Mouse (Mus musculus) forebrain, embryonic 15.5 days (tissue): ENCODE measurements around the gene Iqcf5. TPM values are rescaled to one million over a fixed set of nuclear protein-coding genes. Genes with fewer than 3 reads are reported as not detected.

Experiments used
- ATAC-seq: fragments of 200-750 bp; cut with Nextera tagmentation; replicated peaks from 2 replicates; pipeline ENCODE4 v1.8.0; 2017; ENCODE audit warnings: mild to moderate bottlenecking, moderate TSS enrichment, moderate library complexity
- H3K27ac ChIP-seq: fragments of 300-500 bp; sonication (generic); replicated peaks from 2 replicates; pipeline ENCODE4 v1.5.1; 2015; ENCODE audit warnings: mild to moderate bottlenecking, inconsistent platforms
- H3K27me3 ChIP-seq: fragments of 300-500 bp; sonication (generic); 2 replicates; pipeline ENCODE4 v1.6.1; 2015; ENCODE audit warnings: inconsistent platforms
- H3K36me3 ChIP-seq: fragments of 300-500 bp; sonication (generic); 2 replicates; pipeline ENCODE4 v1.6.1; 2015; ENCODE audit warnings: mild to moderate bottlenecking, inconsistent platforms
- H3K4me1 ChIP-seq: fragments of 300-500 bp; sonication (generic); 2 replicates; pipeline ENCODE4 v1.6.1; 2015; ENCODE audit warnings: inconsistent platforms
- H3K4me2 ChIP-seq: fragments of 300-500 bp; sonication (generic); replicated peaks from 2 replicates; pipeline ENCODE4 v1.6.1; 2015; ENCODE audit warnings: mild to moderate bottlenecking, inconsistent platforms
- H3K4me3 ChIP-seq: fragments of 300-500 bp; sonication (generic); 2 replicates; pipeline ENCODE4 v1.5.1; 2015; ENCODE audit warnings: mild to moderate bottlenecking, inconsistent platforms
- H3K9ac ChIP-seq: fragments of 300-500 bp; sonication (generic); replicated peaks from 2 replicates; pipeline ENCODE4 v1.6.1; 2015; ENCODE audit warnings: mild to moderate bottlenecking, inconsistent platforms
- H3K9me3 ChIP-seq: fragments of 300-500 bp; sonication (generic); 2 replicates; pipeline ENCODE4 v1.6.1; 2016; ENCODE audit warnings: inconsistent platforms
- WGBS: fragments of 180-500 bp; shearing (Covaris S2); methylation state at CpG from one replicate; pipeline ENCODE4 v1.1.7; 2015; ENCODE audit warnings: mixed read lengths; 5-methylcytosine and 5-hydroxymethylcytosine counted together
- polyA plus RNA-seq: library from polyadenylated mRNA; unstranded; fragments of >200 nt; fragmentation: Nextera tagmentation; extraction: Ambion mirVana; gene quantifications from 2 replicates; pipeline ENCODE4 v1.2.1, GENCODE M21; 2015

Iqcf5 gene
- polyA plus RNA-seq, 1 experiment from 2014 or later: not detected

- 8% methylated on average over 6 of the region's 6 CpGs for WGBS
- H3K4me1 ChIP-seq: peaks cover 32% of the 10 kb centered on the region
- no peak overlapping the region for H3K4me2 ChIP-seq
- H3K36me3 ChIP-seq: no peaks in the 10 kb centered on the region
- no peak overlapping the region for H3K9ac ChIP-seq
- H3K4me3 ChIP-seq: no peak overlapping the region
- no peaks in the 10 kb centered on the region for H3K27me3 ChIP-seq
- H3K27ac ChIP-seq: no peak overlapping the region
- no peak for ATAC-seq
- no peaks in the 10 kb centered on the region for H3K9me3 ChIP-seq
Observed at GRCm38 (mm10) chr9:106474456-106474855, 39.9 kb upstream of the Iqcf5 start.

- ATAC-seq: no peak
- no peak overlapping the region for H3K4me2 ChIP-seq
Observed at GRCm38 (mm10) chr9:106475046-106475445, 39.3 kb upstream of the Iqcf5 start.

GRCm38 (mm10) chr9:106475663-106476001 is 38.7 kb upstream of the Iqcf5 start, which contains the start of gene Rrp9:
TSS of gene Rrp9 (plus strand) at chr9:106475963.
- Histone ChIP-seq H3K27ac (peak within 1 kb of the TSS; percentile 40; the same call in 1 of the 2 replicates), H3K4me3 (peak within 1 kb of the TSS; percentile 67), H3K27me3 (no peaks in the 10 kb centered on the region), H3K4me1 (peaks cover 32% of the 10 kb centered on the region), H3K9me3 (no peaks in the 10 kb centered on the region), H3K9ac (0 out of 2 replicates have a peak within 1 kb of the TSS, but pooled peaks have one; percentile 1), H3K36me3 (no peaks in the 10 kb centered on the region), H3K4me2 (peak within 1 kb of the TSS; percentile 19; the same call in 1 of the 2 replicates)
- WGBS: 88% methylated on average over 10 of the region's 10 CpGs
- no peak for ATAC-seq

More at GRCm38 (mm10) chr9:106475046-106475445, 39.3 kb upstream of the Iqcf5 start:
- no peaks in the 10 kb centered on the region for H3K36me3 ChIP-seq
- H3K4me3 ChIP-seq: no peak overlapping the region
- H3K4me1 ChIP-seq: peaks cover 32% of the 10 kb centered on the region
- H3K9me3 ChIP-seq: no peaks in the 10 kb centered on the region
- no peak overlapping the region for H3K27ac ChIP-seq
- H3K27me3 ChIP-seq: no peaks in the 10 kb centered on the region
- 66% methylated on average over 7 of the region's 7 CpGs for WGBS
- no peak overlapping the region for H3K9ac ChIP-seq

- WGBS: 37% methylated on average over 16 of the region's 16 CpGs
- no peak; the same call in 1 of the 2 replicates for ATAC-seq
- H3K27ac ChIP-seq: peak overlapping the region; percentile 40; the same call in 1 of the 2 replicates
Observed at GRCm38 (mm10) chr9:106476002-106476923, 38.1 kb upstream of the Iqcf5 start.

GRCm38 (mm10) chr9:106476924-106477484 is 37.4 kb upstream of the Iqcf5 start, which contains the start of gene Parp3:
TSS of gene Parp3 (minus strand) at chr9:106476949.
- peak within 1 kb of the TSS; percentile 40; the same call in 1 of the 2 replicates for H3K27ac ChIP-seq
- H3K4me2 ChIP-seq: peak within 1 kb of the TSS; percentile 79
- under 1% methylated on average over 41 of the region's 41 CpGs for WGBS
- peak; percentile 98 for ATAC-seq
- no peaks in the 10 kb centered on the region; the same call in 1 of the 2 replicates for H3K36me3 ChIP-seq
- no peaks in the 10 kb centered on the region for H3K9me3 ChIP-seq
- peak within 1 kb of the TSS; percentile 50 for H3K9ac ChIP-seq
- H3K4me1 ChIP-seq: peaks cover 32% of the 10 kb centered on the region
- H3K4me3 ChIP-seq: peak within 1 kb of the TSS; percentile 67
- no peaks in the 10 kb centered on the region for H3K27me3 ChIP-seq

More at GRCm38 (mm10) chr9:106476002-106476923, 38.1 kb upstream of the Iqcf5 start:
- Histone ChIP-seq H3K27me3 (no peaks in the 10 kb centered on the region), H3K4me2 (peak overlapping the region; percentile 19; the same call in 1 of the 2 replicates), H3K9me3 (no peaks in the 10 kb centered on the region), H3K9ac (0 out of 2 replicates have a peak overlapping the region, but pooled peaks have one; percentile 1), H3K4me1 (peaks cover 32% of the 10 kb centered on the region), H3K4me3 (peak overlapping the region; percentile 67), H3K36me3 (no peaks in the 10 kb centered on the region)

GRCm38 (mm10) chr9:106477649-106478048 is 36.7 kb upstream of the Iqcf5 start:
- Histone ChIP-seq H3K36me3 (peaks cover under 1% of the 10 kb centered on the region; the same call in 1 of the 2 replicates), H3K27ac (no peak overlapping the region), H3K4me1 (peaks cover 32% of the 10 kb centered on the region), H3K27me3 (no peaks in the 10 kb centered on the region), H3K9ac (peak overlapping the region; percentile 50), H3K4me2 (peak overlapping the region; percentile 79), H3K9me3 (no peaks in the 10 kb centered on the region), H3K4me3 (peak overlapping the region; percentile 67)
- no peak for ATAC-seq
- 4% methylated on average over 16 of the region's 16 CpGs for WGBS

- Histone ChIP-seq H3K4me1 (peaks cover 32% of the 10 kb centered on the region), H3K27me3 (no peaks in the 10 kb centered on the region), H3K9me3 (no peaks in the 10 kb centered on the region), H3K4me3 (peak overlapping the region; percentile 67), H3K36me3 (peaks cover 5% of the 10 kb centered on the region), H3K27ac (no peak overlapping the region), H3K9ac (peak overlapping the region; percentile 50), H3K4me2 (peak overlapping the region; percentile 79)
- ATAC-seq: no peak
- WGBS: 84% methylated on average over 9 of the region's 9 CpGs
Observed at GRCm38 (mm10) chr9:106478101-106478500, 36.3 kb upstream of the Iqcf5 start.

GRCm38 (mm10) chr9:106480541-106480940 is 33.8 kb upstream of the Iqcf5 start:
- no peak overlapping the region for H3K9ac ChIP-seq
- H3K4me3 ChIP-seq: no peak overlapping the region
- 97% methylated on average over 7 of the region's 7 CpGs for WGBS
- ATAC-seq: no peak
- H3K4me2 ChIP-seq: no peak overlapping the region
- H3K9me3 ChIP-seq: no peaks in the 10 kb centered on the region
- H3K27ac ChIP-seq: no peak overlapping the region
- no peaks in the 10 kb centered on the region for H3K27me3 ChIP-seq
- H3K36me3 ChIP-seq: peaks cover 24% of the 10 kb centered on the region
- H3K4me1 ChIP-seq: peaks cover 23% of the 10 kb centered on the region

GRCm38 (mm10) chr9:106481075-106481474 is 33.3 kb upstream of the Iqcf5 start:
- no peak for ATAC-seq
- no peaks in the 10 kb centered on the region for H3K9me3 ChIP-seq
- H3K4me2 ChIP-seq: no peak overlapping the region
- 95% methylated on average over 15 of the region's 15 CpGs for WGBS
- H3K27me3 ChIP-seq: no peaks in the 10 kb centered on the region
- H3K9ac ChIP-seq: no peak overlapping the region
- H3K27ac ChIP-seq: no peak overlapping the region
- peaks cover 22% of the 10 kb centered on the region for H3K4me1 ChIP-seq
- no peak overlapping the region for H3K4me3 ChIP-seq
- H3K36me3 ChIP-seq: peaks cover 24% of the 10 kb centered on the region

GRCm38 (mm10) chr9:106481676-106482075 is 32.7 kb upstream of the Iqcf5 start:
- Histone ChIP-seq H3K36me3 (peaks cover 27% of the 10 kb centered on the region), H3K9me3 (no peaks in the 10 kb centered on the region), H3K27ac (no peak overlapping the region), H3K4me2 (no peak overlapping the region), H3K4me3 (no peak overlapping the region), H3K9ac (no peak overlapping the region), H3K4me1 (peaks cover 16% of the 10 kb centered on the region), H3K27me3 (no peaks in the 10 kb centered on the region)
- ATAC-seq: no peak
- 92% methylated on average over 13 of the region's 13 CpGs for WGBS

- peaks cover 13% of the 10 kb centered on the region for H3K4me1 ChIP-seq
- no peak overlapping the region for H3K4me2 ChIP-seq
- H3K4me3 ChIP-seq: no peak overlapping the region
- H3K27ac ChIP-seq: no peak overlapping the region
- H3K9me3 ChIP-seq: no peaks in the 10 kb centered on the region
- H3K36me3 ChIP-seq: peaks cover 27% of the 10 kb centered on the region
- no peak overlapping the region for H3K9ac ChIP-seq
- H3K27me3 ChIP-seq: no peaks in the 10 kb centered on the region
- 89% methylated on average over 17 of the region's 17 CpGs for WGBS
- no peak for ATAC-seq
Observed at GRCm38 (mm10) chr9:106482578-106483115, 31.7 kb upstream of the Iqcf5 start.

GRCm38 (mm10) chr9:106483136-106483535 is 31.2 kb upstream of the Iqcf5 start:
- WGBS: 95% methylated on average over 10 of the region's 10 CpGs
- peaks cover 27% of the 10 kb centered on the region for H3K36me3 ChIP-seq
- H3K4me1 ChIP-seq: peaks cover 8% of the 10 kb centered on the region
- no peak for ATAC-seq
- no peak overlapping the region for H3K4me3 ChIP-seq
- H3K4me2 ChIP-seq: no peak overlapping the region
- no peaks in the 10 kb centered on the region for H3K9me3 ChIP-seq
- H3K9ac ChIP-seq: no peak overlapping the region
- H3K27ac ChIP-seq: no peak overlapping the region
- H3K27me3 ChIP-seq: no peaks in the 10 kb centered on the region
